Mouse (Mus musculus) layer of hippocampus, adult 18-20 months (tissue): ENCODE measurements around the gene Hist1h4m. TPM values are rescaled to one million over a fixed set of nuclear protein-coding genes. Genes with fewer than 3 reads are reported as not detected.
"Not testable (repeated sequence)": the region's sequence is repeated elsewhere in the genome, so short reads cannot be mapped to it uniquely, and the experiment has no call there.

Experiments used
- DNase-seq, 2 experiments: peaks; one replicate each; pipeline ENCODE4 v3.0.0; 2022; ENCODE audit warnings: low spot score in 2 of 2
- long read RNA-seq: library from polyadenylated mRNA; stranded (forward); transcript quantifications from one replicate; pipeline ENCODE4 v2.0.0, GENCODE M21; 2021
- total RNA-seq, 2 experiments: library from RNA; stranded (reverse); gene quantifications; 2 replicates each; pipeline ENCODE4 v1.2.3; 2021

Gene Hist1h4m
- 100 to 1,000 TPM; 262 to 266 TPM for total RNA-seq
- long read RNA-seq, partial matches to known transcripts = 0 of 1 reads
- long read RNA-seq, other reads (novel, unspliced or antisense) = 0 of 1 reads

GRCm38 (mm10) chr13:21811539-21811938 is at the start of gene Hist1h4m:
Hist1h4m (plus strand) TSS chr13:21811746.
- DNase-seq = peak; percentile 25 to 60

- peak; percentile 33 to 86 for DNase-seq
These were observed 32.5 kb upstream of the Hist1h4m start for GRCm38 (mm10) chr13:21778814-21779766.

- DNase-seq = peak; percentile 13 to 69
These were observed 31.5 kb upstream of the Hist1h4m start, which contains the start of gene Hist1h1b for GRCm38 (mm10) chr13:21779767-21780731. Hist1h1b (minus strand) TSS chr13:21780625.

GRCm38 (mm10) chr13:21781021-21781555 is 30.5 kb upstream of the Hist1h4m start:
- no peak for DNase-seq

- DNase-seq = no peak
These were observed 29.9 kb upstream of the Hist1h4m start for GRCm38 (mm10) chr13:21781639-21782038.

- DNase-seq = not testable (repeated sequence)
These were observed 28.9 kb upstream of the Hist1h4m start for GRCm38 (mm10) chr13:21782361-21783254.

- DNase-seq = peak; percentile 54 to 86
These were observed 28.3 kb upstream of the Hist1h4m start, which contains the start of gene Hist1h3i for GRCm38 (mm10) chr13:21783255-21783617. Hist1h3i (minus strand) TSS chr13:21783370.

GRCm38 (mm10) chr13:21783734-21784161 is 27.8 kb upstream of the Hist1h4m start:
- peak in 1 of 2 experiments; percentile 39 for DNase-seq

GRCm38 (mm10) chr13:21784311-21784710 is 27.2 kb upstream of the Hist1h4m start:
- DNase-seq = no peak

- no peak for DNase-seq
These were observed 25.2 kb upstream of the Hist1h4m start for GRCm38 (mm10) chr13:21786189-21786898.

GRCm38 (mm10) chr13:21786899-21787629 is 24.5 kb upstream of the Hist1h4m start, which contains the start of the genes Hist1h2an and Hist1h2bp:
Hist1h2an (minus strand) TSS chr13:21787218.
Hist1h2bp (plus strand) TSS chr13:21787461.
- DNase-seq = peak; percentile 87 to 95

- no peak for DNase-seq
These were observed 23.6 kb upstream of the Hist1h4m start for GRCm38 (mm10) chr13:21787760-21788593.

- DNase-seq = no peak
These were observed 21.6 kb upstream of the Hist1h4m start for GRCm38 (mm10) chr13:21789925-21790324.

- DNase-seq = no peak
These were observed 20.8 kb upstream of the Hist1h4m start for GRCm38 (mm10) chr13:21790601-21791283.

- no peak for DNase-seq
These were observed 16.0 kb upstream of the Hist1h4m start for GRCm38 (mm10) chr13:21795584-21795983.

GRCm38 (mm10) chr13:21797163-21797562 is 14.4 kb upstream of the Hist1h4m start:
- DNase-seq = not testable (repeated sequence)

- DNase-seq = not testable (repeated sequence)
These were observed 8.5 kb upstream of the Hist1h4m start for GRCm38 (mm10) chr13:21803058-21803457.
